Mouse (Mus musculus) C2C12 (cell line): ENCODE measurements at regions not wholly inside any gene's neighbourhood (a gene's known extent, or its start where the extent isn't known, plus 50 kb on each side); places are given as distances from the start of the nearest gene placed in this dataset.

Source experiments
- CEBPB ChIP-seq: IDR thresholded peaks from one replicate; pipeline ENCODE4 v1.6.1; 2011; ENCODE audit warnings: low read depth, mild to moderate bottlenecking, control low read depth, moderate library complexity
- CTCF ChIP-seq: IDR thresholded peaks from one replicate; pipeline ENCODE4 v1.5.1; 2011; ENCODE audit not compliant: control insufficient read depth, insufficient read depth, insufficient read length
- MAX ChIP-seq: IDR thresholded peaks from one replicate; pipeline ENCODE4 v1.6.1; 2011; ENCODE audit warnings: mild to moderate bottlenecking, control low read depth
- MYOD1 ChIP-seq: IDR thresholded peaks from one replicate; pipeline ENCODE4 v1.6.1; 2011; ENCODE audit warnings: low read depth; ENCODE audit not compliant: control insufficient read depth, insufficient read length
- MYOG ChIP-seq: IDR thresholded peaks from one replicate; pipeline ENCODE4 v1.6.1; 2011; ENCODE audit not compliant: control insufficient read depth, insufficient read length; ENCODE audit errors: extremely low read depth
- USF1 ChIP-seq: IDR thresholded peaks from one replicate; pipeline ENCODE4 v1.6.1; 2011; ENCODE audit warnings: low read depth, mild to moderate bottlenecking, control low read depth, moderate library complexity

- TF ChIP-seq CEBPB, result no peak
- no peak for TF ChIP-seq USF1
- TF ChIP-seq CTCF, result no peak
- no peak for TF ChIP-seq MAX
- no peak for TF ChIP-seq MYOG
- no peak for TF ChIP-seq MYOD1
These were observed 1092.1 kb downstream of the Kcnt2 start for GRCm38 (mm10) chr1:141338073-141338472.
